ENCODE assay signal across 19 mouse cellular contexts in genomic region chr8:120758005-120758404, GRCm38 (mm10).
"Had no signal": no experiment of that assay in that cellular context is flagged by ENCODE, and none has a peak within 500 bp of the region (broad histone marks: within the 10 kb centered on the region; RNA-seq: fewer than 3 reads in every experiment).

No protein-coding gene starts in this region.

- DNase-seq: liver, embryonic 13.5 days; liver, postnatal 0 days; lung, adult 2 months; lung, postnatal 14 days; lung, postnatal 36 days; midbrain, embryonic 14.5 days; right cerebral cortex, postnatal 14 days; thymus, adult 18-20 months; thymus, postnatal 25 days; thymus, postnatal 4 days had no signal

- ATAC-seq: liver, postnatal 0 days; lung, postnatal 0 days; midbrain, embryonic 16.5 days had no signal

- H3K4me2 ChIP-seq: liver, embryonic 11.5 days; liver, embryonic 13.5 days; liver, embryonic 15.5 days; lung, embryonic 15.5 days; midbrain, embryonic 12.5 days; neural tube, embryonic 12.5 days had no signal

- H3K9me3 ChIP-seq: liver, embryonic 13.5 days; liver, embryonic 15.5 days; lung, embryonic 15.5 days; midbrain, embryonic 12.5 days; neural tube, embryonic 12.5 days had no signal

- H3K36me3 ChIP-seq: liver, embryonic 15.5 days; lung, embryonic 15.5 days; midbrain, embryonic 12.5 days; neural tube, embryonic 12.5 days had no signal

- H3K27me3 ChIP-seq: liver, embryonic 13.5 days; liver, embryonic 15.5 days; lung, embryonic 15.5 days had no signal

- H3K4me1 ChIP-seq: liver, embryonic 13.5 days; liver, embryonic 15.5 days had no signal

- H3K9ac ChIP-seq: liver, embryonic 13.5 days; liver, embryonic 15.5 days; liver, postnatal 0 days; lung, embryonic 15.5 days; midbrain, embryonic 12.5 days; neural tube, embryonic 12.5 days had no signal

- H3K4me3 ChIP-seq: liver, embryonic 13.5 days; liver, embryonic 15.5 days; lung, embryonic 15.5 days; megakaryocyte, embryonic 14.5 days; midbrain, embryonic 12.5 days; neural tube, embryonic 12.5 days had no signal

- H3K27ac ChIP-seq: liver, embryonic 13.5 days; liver, embryonic 15.5 days; lung, embryonic 15.5 days; macrophage; midbrain, embryonic 12.5 days; neural tube, embryonic 12.5 days had no signal
